Mouse (Mus musculus): ENCODE data around the gene Podxl.

- TF ChIP-seq CTCF (IDR thresholded peaks at IDR 0.05; ENCODE audit: insufficient read depth, low read depth, low read length) (no peak), POLR2A (IDR thresholded peaks at IDR 0.05; ENCODE audit: insufficient read depth, low read depth, low read length) (no peak)
Measured at GRCm38 (mm10) chr6:31513726-31514125, 50.1 kb downstream of the Podxl start.
